15 mouse cellular contexts compared by ENCODE assay signal in genomic region chr17:63493876-63494580, GRCm38 (mm10). TPM values are rescaled to one million over a fixed set of nuclear protein-coding genes. Genes with fewer than 3 reads are reported as not detected.
A peak's percentile ranks its signal among the peaks of the same experiment; 100 is the strongest.
DNase-seq lines count a peak whose midpoint lies in the region; ATAC-seq and TF ChIP-seq lines count a peak whose summit lies in the region.
"Had no signal": no experiment of that assay in that cellular context is flagged by ENCODE, and none has a peak within 500 bp of the region (broad histone marks: within the 10 kb centered on the region; RNA-seq: fewer than 3 reads in every experiment).

No protein-coding gene starts in this region.

- no peak for ATAC-seq in liver, postnatal 0 days
- ATAC-seq in liver, embryonic 11.5 days (replicated peaks; ENCODE audit: low FRiP score): no peak
- ATAC-seq: forebrain, embryonic 13.5 days; intestine, postnatal 0 days had no signal

- no peak for TF ChIP-seq EP300 in liver, postnatal 0 days (IDR thresholded peaks at IDR 0.05; ENCODE audit: low read depth)

- WGBS in liver, postnatal 0 days (ENCODE audit: insufficient replicate concordance): 73% methylated on average over 7 of the region's 7 CpGs
- WGBS in liver, embryonic 11.5 days: 79% methylated on average over 7 of the region's 7 CpGs

- H3K4me3 ChIP-seq in liver, postnatal 0 days (ENCODE audit: low read depth, low read length): no peak overlapping the region
- H3K4me3 ChIP-seq in liver, embryonic 11.5 days (ENCODE audit: low read depth, low read length): no peak overlapping the region
- H3K4me3 ChIP-seq: forebrain, embryonic 13.5 days; heart, embryonic 12.5 days; hindbrain, embryonic 15.5 days; midbrain, embryonic 12.5 days had no signal

- H3K36me3 ChIP-seq in liver, postnatal 0 days (replicated peaks; ENCODE audit: insufficient read depth, low read length): peaks cover 11% of the 10 kb centered on the region; the same call in 1 of the 2 replicates
- H3K36me3 ChIP-seq in liver, embryonic 11.5 days (ENCODE audit: control insufficient read depth, insufficient read depth, low read length): no peaks in the 10 kb centered on the region; the same call in 1 of the 2 replicates

- H3K4me2 ChIP-seq in liver, postnatal 0 days (ENCODE audit: low read depth, low read length): peak overlapping the region; percentile 10; the same call in 1 of the 2 replicates
- no peak overlapping the region for H3K4me2 ChIP-seq in liver, embryonic 11.5 days
- H3K4me2 ChIP-seq: forebrain, embryonic 13.5 days; hindbrain, embryonic 15.5 days; midbrain, embryonic 12.5 days had no signal

- peak; percentile 41 for DNase-seq in kidney, adult 11 months
- no peak for DNase-seq in kidney, adult 8-10 months
- DNase-seq in liver, postnatal 0 days: no peak
- DNase-seq in liver, embryonic 11.5 days (ENCODE audit: low spot score): no peak
- DNase-seq in 3134 (ENCODE audit: extremely low read depth, insufficient read length, low spot score) (peak; percentile 47), adipocyte (ENCODE audit: low spot score) (peak; percentile 72)
- no peak for DNase-seq in urinary bladder, adult 2 months (ENCODE audit: low spot score)
- DNase-seq in layer of hippocampus, postnatal 10 days (ENCODE audit: low spot score in 2 of 2): no peak
- DNase-seq: layer of hippocampus, adult 9-11 months had no signal

- H3K9me3 ChIP-seq in liver, postnatal 0 days (ENCODE audit: low read length): no peaks in the 10 kb centered on the region
- H3K9me3 ChIP-seq in liver, embryonic 11.5 days (ENCODE audit: control insufficient read depth, low read length): no peaks in the 10 kb centered on the region
- H3K9me3 ChIP-seq: forebrain, embryonic 13.5 days; heart, embryonic 12.5 days; hindbrain, embryonic 15.5 days; midbrain, embryonic 12.5 days had no signal

- no peaks in the 10 kb centered on the region for H3K27me3 ChIP-seq in liver, postnatal 0 days (ENCODE audit: insufficient read depth, low read length)
- no peaks in the 10 kb centered on the region for H3K27me3 ChIP-seq in liver, embryonic 11.5 days (replicated peaks; ENCODE audit: control insufficient read depth, insufficient read depth, low read length)
- H3K27me3 ChIP-seq: forebrain, embryonic 13.5 days; heart, embryonic 12.5 days; hindbrain, embryonic 15.5 days; midbrain, embryonic 12.5 days had no signal

- H3K9ac ChIP-seq in liver, postnatal 0 days (replicated peaks): no peak overlapping the region
- no peak overlapping the region for H3K9ac ChIP-seq in liver, embryonic 11.5 days (ENCODE audit: low read depth, low read length)
- H3K9ac ChIP-seq: forebrain, embryonic 13.5 days; heart, embryonic 12.5 days; hindbrain, embryonic 15.5 days; midbrain, embryonic 12.5 days had no signal

- H3K4me1 ChIP-seq in liver, postnatal 0 days (ENCODE audit: insufficient read depth): peaks cover 25% of the 10 kb centered on the region
- H3K4me1 ChIP-seq in liver, embryonic 11.5 days (replicated peaks; ENCODE audit: control insufficient read depth, insufficient read depth, low read length): peaks cover 25% of the 10 kb centered on the region

- no peak for TF ChIP-seq CTCF in liver, postnatal 0 days (IDR thresholded peaks at IDR 0.05; ENCODE audit: low read depth)

- peak overlapping the region; percentile 61 for H3K27ac ChIP-seq in liver, postnatal 0 days (ENCODE audit: low read depth)
- H3K27ac ChIP-seq in liver, embryonic 11.5 days (ENCODE audit: low read depth, low read length): no peak overlapping the region
- H3K27ac ChIP-seq: forebrain, embryonic 13.5 days; macrophage; midbrain, embryonic 12.5 days had no signal

RNA-seq across cellular contexts. Expression of gene Fbxl17, which starts 5.8 kb away (rescaled TPM):
- 3.3 and 5.0 TPM in 2 replicates for polyA plus RNA-seq in liver, postnatal 0 days (2015; fragmentation: Nextera tagmentation; extraction: Ambion mirVana)
- polyA plus RNA-seq in liver, embryonic 11.5 days (2014; fragmentation: Nextera tagmentation; extraction: Ambion mirVana): 2.8 and 3.0 TPM in 2 replicates
- polyA plus RNA-seq in urinary bladder, adult 2 months (2012; rRNA removed): 11.8 and 14.0 TPM in 2 replicates
- total RNA-seq in layer of hippocampus, postnatal 10 days (2021): 10 to 100 TPM; 58.7 to 62.7 TPM

Comparison
In these comparisons a context has a peak if more than half of its experiments do, and no peak if none do; other contexts are left out.
1. DNase-seq: peak in kidney, adult 11 months (single experiment), 3134 (single experiment) and adipocyte (single experiment); none in kidney, adult 8-10 months (0 of 2), liver, postnatal 0 days (single experiment), liver, embryonic 11.5 days (single experiment), urinary bladder, adult 2 months (single experiment) and layer of hippocampus, postnatal 10 days (0 of 2).